Mouse (Mus musculus) midbrain, embryonic 15.5 days (tissue): ENCODE results near the gene C530008M17Rik. TPM values are rescaled to one million over a fixed set of nuclear protein-coding genes. Genes with fewer than 3 reads are reported as not detected.

Source experiments
- ATAC-seq: fragments of 200-750 bp; cut with Nextera tagmentation; replicated peaks from 2 replicates; pipeline ENCODE4 v1.8.0; 2017; ENCODE audit warnings: moderate TSS enrichment
- H3K27ac ChIP-seq: fragments of 300-500 bp; sonication (generic); 2 replicates; pipeline ENCODE4 v1.5.1; 2015; ENCODE audit warnings: mild to moderate bottlenecking, inconsistent platforms
- H3K27me3 ChIP-seq: fragments of 300-500 bp; sonication (generic); replicated peaks from 2 replicates; pipeline ENCODE4 v1.6.1; 2015; ENCODE audit warnings: inconsistent platforms
- H3K36me3 ChIP-seq: fragments of 300-500 bp; sonication (generic); replicated peaks from 2 replicates; pipeline ENCODE4 v1.6.1; 2015; ENCODE audit warnings: inconsistent platforms
- H3K4me1 ChIP-seq: fragments of 300-500 bp; sonication (generic); 2 replicates; pipeline ENCODE4 v1.6.1; 2015; ENCODE audit warnings: inconsistent platforms
- H3K4me2 ChIP-seq: fragments of 300-500 bp; sonication (generic); 2 replicates; pipeline ENCODE4 v1.6.1; 2015; ENCODE audit warnings: inconsistent platforms, mild to moderate bottlenecking, moderate library complexity
- H3K4me3 ChIP-seq: fragments of 300-500 bp; sonication (generic); 2 replicates; pipeline ENCODE4 v1.5.1; 2015; ENCODE audit warnings: mild to moderate bottlenecking, inconsistent platforms
- H3K9ac ChIP-seq: fragments of 300-500 bp; sonication (generic); 2 replicates; pipeline ENCODE4 v1.6.1; 2015; ENCODE audit warnings: mild to moderate bottlenecking, inconsistent platforms
- H3K9me3 ChIP-seq: fragments of 300-500 bp; sonication (generic); 2 replicates; pipeline ENCODE4 v1.6.1; 2016; ENCODE audit warnings: inconsistent platforms
- WGBS: fragments of 180-500 bp; shearing (Covaris S2); methylation state at CpG from one replicate; pipeline ENCODE4 v1.1.7; 2015; ENCODE audit warnings: mixed read lengths; 5-methylcytosine and 5-hydroxymethylcytosine counted together
- polyA plus RNA-seq: library from polyadenylated mRNA; unstranded; fragments of >200 nt; fragmentation: Nextera tagmentation; extraction: Ambion mirVana; gene quantifications from 2 replicates; pipeline ENCODE4 v1.2.1, GENCODE M21; 2015

C530008M17Rik gene
- polyA plus RNA-seq, 1 experiment from 2014 or later: 79.5 TPM

- Histone ChIP-seq H3K9me3 (no peaks in the 10 kb centered on the region), H3K4me1 (peaks cover 29% of the 10 kb centered on the region), H3K4me3 (no peak overlapping the region), H3K4me2 (no peak overlapping the region), H3K9ac (no peak overlapping the region), H3K36me3 (0 out of 2 replicates have a peak, but pooled peaks cover 2% of the 10 kb centered on the region), H3K27ac (no peak overlapping the region), H3K27me3 (no peaks in the 10 kb centered on the region)
- ATAC-seq: no peak
- WGBS: 52% methylated on average over 5 of the region's 5 CpGs
Measured at GRCm38 (mm10) chr5:76668118-76668517, 11.8 kb downstream of the C530008M17Rik start.

- no peak overlapping the region for H3K27ac ChIP-seq
Measured at GRCm38 (mm10) chr5:76668547-76668946, 12.2 kb downstream of the C530008M17Rik start.

GRCm38 (mm10) chr5:76670183-76670582 lies 13.9 kb downstream of the C530008M17Rik start:
- Histone ChIP-seq H3K27me3 (no peaks in the 10 kb centered on the region), H3K27ac (no peak overlapping the region), H3K9ac (no peak overlapping the region), H3K4me1 (peaks cover 22% of the 10 kb centered on the region), H3K36me3 (0 out of 2 replicates have a peak, but pooled peaks cover 2% of the 10 kb centered on the region), H3K4me2 (no peak overlapping the region), H3K9me3 (no peaks in the 10 kb centered on the region), H3K4me3 (no peak overlapping the region)
- ATAC-seq: no peak
- WGBS: 94% methylated on average over 10 of the region's 10 CpGs

More at GRCm38 (mm10) chr5:76668547-76668946, 12.2 kb downstream of the C530008M17Rik start:
- H3K4me1 ChIP-seq: peaks cover 29% of the 10 kb centered on the region
- 89% methylated on average over 5 of the region's 5 CpGs for WGBS
- no peaks in the 10 kb centered on the region for H3K9me3 ChIP-seq
- no peak overlapping the region for H3K4me2 ChIP-seq
- H3K4me3 ChIP-seq: no peak overlapping the region
- no peak for ATAC-seq
- H3K27me3 ChIP-seq: no peaks in the 10 kb centered on the region
- H3K36me3 ChIP-seq: 0 out of 2 replicates have a peak, but pooled peaks cover 2% of the 10 kb centered on the region
- no peak overlapping the region for H3K9ac ChIP-seq

- H3K27me3 ChIP-seq: no peaks in the 10 kb centered on the region
- 0 out of 2 replicates have a peak, but pooled peaks cover 2% of the 10 kb centered on the region for H3K36me3 ChIP-seq
- H3K27ac ChIP-seq: no peak overlapping the region
- no peak overlapping the region for H3K9ac ChIP-seq
- no peaks in the 10 kb centered on the region for H3K9me3 ChIP-seq
- H3K4me1 ChIP-seq: no peaks in the 10 kb centered on the region
- 92% methylated on average over 5 of the region's 5 CpGs for WGBS
- no peak overlapping the region for H3K4me2 ChIP-seq
- H3K4me3 ChIP-seq: no peak overlapping the region
- no peak for ATAC-seq
Measured at GRCm38 (mm10) chr5:76674022-76674653, 17.8 kb downstream of the C530008M17Rik start.

- Histone ChIP-seq H3K4me1 (no peaks in the 10 kb centered on the region), H3K36me3 (0 out of 2 replicates have a peak, but pooled peaks cover 2% of the 10 kb centered on the region), H3K4me3 (no peak overlapping the region), H3K9me3 (no peaks in the 10 kb centered on the region), H3K4me2 (no peak overlapping the region), H3K27ac (no peak overlapping the region), H3K27me3 (no peaks in the 10 kb centered on the region), H3K9ac (no peak overlapping the region)
- no peak for ATAC-seq
- 90% methylated on average over 4 of the region's 4 CpGs for WGBS
Measured at GRCm38 (mm10) chr5:76675369-76675768, 19.1 kb downstream of the C530008M17Rik start.

GRCm38 (mm10) chr5:76680959-76681358 lies 24.6 kb downstream of the C530008M17Rik start:
- Histone ChIP-seq H3K36me3 (no peaks in the 10 kb centered on the region), H3K4me1 (peaks cover 20% of the 10 kb centered on the region), H3K27ac (0 out of 2 replicates have a peak overlapping the region, but pooled peaks have one; percentile 62), H3K4me3 (no peak overlapping the region), H3K9ac (no peak overlapping the region), H3K27me3 (no peaks in the 10 kb centered on the region), H3K4me2 (no peak overlapping the region), H3K9me3 (no peaks in the 10 kb centered on the region)
- no peak for ATAC-seq
- WGBS: 68% methylated on average over 2 of the region's 3 CpGs

- H3K9me3 ChIP-seq: no peaks in the 10 kb centered on the region
- H3K4me3 ChIP-seq: no peak overlapping the region
- H3K4me2 ChIP-seq: no peak overlapping the region
- H3K36me3 ChIP-seq: no peaks in the 10 kb centered on the region
- peak; percentile 46 for ATAC-seq
- H3K27ac ChIP-seq: peak overlapping the region; percentile 62
- H3K9ac ChIP-seq: no peak overlapping the region
- H3K27me3 ChIP-seq: no peaks in the 10 kb centered on the region
- WGBS: 56% methylated on average over 4 of the region's 4 CpGs
- H3K4me1 ChIP-seq: peaks cover 20% of the 10 kb centered on the region
Measured at GRCm38 (mm10) chr5:76681895-76682656, 25.8 kb downstream of the C530008M17Rik start.

GRCm38 (mm10) chr5:76683455-76683854 lies 27.1 kb downstream of the C530008M17Rik start:
- H3K27me3 ChIP-seq: no peaks in the 10 kb centered on the region
- H3K27ac ChIP-seq: peak overlapping the region; percentile 69
- WGBS: 31% methylated on average over 5 of the region's 5 CpGs
- H3K4me1 ChIP-seq: peaks cover 20% of the 10 kb centered on the region
- no peaks in the 10 kb centered on the region for H3K36me3 ChIP-seq
- peak overlapping the region; percentile 8; the same call in 1 of the 2 replicates for H3K4me2 ChIP-seq
- no peaks in the 10 kb centered on the region for H3K9me3 ChIP-seq
- no peak overlapping the region for H3K9ac ChIP-seq
- ATAC-seq: no peak; the same call in 1 of the 2 replicates
- H3K4me3 ChIP-seq: no peak overlapping the region

- no peak overlapping the region for H3K4me2 ChIP-seq
- no peak for ATAC-seq
- H3K4me3 ChIP-seq: no peak overlapping the region
- no peaks in the 10 kb centered on the region for H3K27me3 ChIP-seq
- H3K9me3 ChIP-seq: no peaks in the 10 kb centered on the region
- H3K27ac ChIP-seq: no peak overlapping the region
- 92% methylated on average over 15 of the region's 15 CpGs for WGBS
- no peak overlapping the region for H3K9ac ChIP-seq
- peaks cover 20% of the 10 kb centered on the region for H3K4me1 ChIP-seq
- H3K36me3 ChIP-seq: no peaks in the 10 kb centered on the region
Measured at GRCm38 (mm10) chr5:76684658-76685605, 28.6 kb downstream of the C530008M17Rik start.

- no peak overlapping the region for H3K9ac ChIP-seq
- H3K36me3 ChIP-seq: no peaks in the 10 kb centered on the region
- H3K4me1 ChIP-seq: peaks cover 15% of the 10 kb centered on the region
- H3K27ac ChIP-seq: no peak overlapping the region
- H3K4me2 ChIP-seq: no peak overlapping the region
- no peak for ATAC-seq
- 89% methylated on average over 10 of the region's 10 CpGs for WGBS
- H3K4me3 ChIP-seq: no peak overlapping the region
- no peaks in the 10 kb centered on the region for H3K9me3 ChIP-seq
- H3K27me3 ChIP-seq: no peaks in the 10 kb centered on the region
Measured at GRCm38 (mm10) chr5:76687961-76688600, 31.8 kb downstream of the C530008M17Rik start.

- Histone ChIP-seq H3K9me3 (no peaks in the 10 kb centered on the region), H3K4me2 (no peak overlapping the region), H3K4me3 (no peak overlapping the region), H3K27ac (no peak overlapping the region), H3K27me3 (no peaks in the 10 kb centered on the region), H3K4me1 (peaks cover 12% of the 10 kb centered on the region), H3K9ac (no peak overlapping the region), H3K36me3 (no peaks in the 10 kb centered on the region)
- 83% methylated on average over 6 of the region's 6 CpGs for WGBS
- no peak for ATAC-seq
Measured at GRCm38 (mm10) chr5:76688643-76689042, 32.3 kb downstream of the C530008M17Rik start.
